Mouse (Mus musculus) spleen, adult 2 months (tissue): Measurements from ENCODE around the gene Taar7f.

ENCODE experiments used
- CTCF ChIP-seq: fragments of 200-500 bp; IDR thresholded peaks from 2 replicates; pipeline ENCODE4 v1.5.1; 2011; ENCODE audit warnings: mild to moderate bottlenecking, inconsistent platforms; ENCODE audit not compliant: insufficient read depth, insufficient read length, insufficient replicate concordance; ENCODE audit errors: extremely low read depth
- POLR2A ChIP-seq: fragments of 200-500 bp; IDR thresholded peaks from 2 replicates; pipeline ENCODE4 v1.6.1; 2011; ENCODE audit warnings: low read depth, low read length, inconsistent platforms

GRCm38 (mm10) chr10:24040120-24040869 is 9.0 kb upstream of the Taar7f start:
- TF ChIP-seq CTCF (no peak), POLR2A (no peak)
